Mouse (Mus musculus): ENCODE measurements around the gene Slc17a9. TPM values are rescaled to one million over a fixed set of nuclear protein-coding genes. Genes with fewer than 3 reads are reported as not detected.
A peak's percentile ranks its signal among the peaks of the same experiment; 100 is the strongest.

The Slc17a9 gene
- polyA plus RNA-seq, 1 experiment from 2014 or later, result 0.66 TPM

DNA sequence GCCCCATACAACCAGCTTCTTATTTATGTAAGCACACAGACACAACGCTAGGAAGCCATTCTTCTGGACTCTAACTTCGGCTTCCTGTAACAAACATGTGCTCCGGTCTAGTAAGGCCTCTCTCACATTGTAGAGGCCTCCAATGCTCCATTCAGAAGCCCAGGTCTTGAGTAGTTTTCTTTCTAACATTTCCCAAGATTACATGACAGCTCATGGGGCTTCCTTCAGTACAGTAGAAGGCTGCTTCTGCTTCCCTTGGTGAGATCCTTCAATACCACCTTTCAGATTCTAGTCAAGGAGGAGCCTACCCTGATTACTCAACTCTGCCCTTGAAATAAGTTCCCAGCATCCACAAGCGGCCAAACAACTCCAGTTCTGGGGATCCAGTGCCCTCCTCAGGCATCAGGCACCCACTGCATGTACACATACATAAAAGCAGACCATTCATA is 22.3 kb upstream of the Slc17a9 start:
- peak overlapping the region; percentile 93 for H3K4me3 ChIP-seq
- H3K4me1 ChIP-seq, result peaks cover 35% of the 10 kb centered on the region
- H3K9me3 ChIP-seq, result no peaks in the 10 kb centered on the region
- WGBS, result 29% methylated on average over 4 of the region's 4 CpGs
- H3K27me3 ChIP-seq (replicated peaks; ENCODE audit: low read depth, poor library complexity, severe bottlenecking), result no peaks in the 10 kb centered on the region
- DNase-seq (ENCODE audit: low spot score), result no peak
- peaks cover 29% of the 10 kb centered on the region for H3K36me3 ChIP-seq (replicated peaks)
- H3K27ac ChIP-seq (replicated peaks), result peak overlapping the region; percentile 98

GRCm38 (mm10) chr2:180703175-180703574 is 21.9 kb upstream of the Slc17a9 start:
- WGBS, result 75% methylated on average over 5 of the region's 5 CpGs
- Histone ChIP-seq H3K4me3 (peak overlapping the region; percentile 93), H3K27ac (replicated peaks) (no peak overlapping the region)

GRCm38 (mm10) chr2:180703645-180704359 is 21.3 kb upstream of the Slc17a9 start:
- Histone ChIP-seq H3K9me3 (no peaks in the 10 kb centered on the region), H3K4me3 (no peak overlapping the region), H3K4me1 (peaks cover 45% of the 10 kb centered on the region), H3K27me3 (replicated peaks; ENCODE audit: low read depth, poor library complexity, severe bottlenecking) (no peaks in the 10 kb centered on the region), H3K36me3 (replicated peaks) (peaks cover 29% of the 10 kb centered on the region), H3K27ac (replicated peaks) (no peak overlapping the region)
- 79% methylated on average over 3 of the region's 3 CpGs for WGBS
- DNase-seq (ENCODE audit: low spot score), result no peak

More at GRCm38 (mm10) chr2:180703175-180703574, 21.9 kb upstream of the Slc17a9 start:
- peaks cover 39% of the 10 kb centered on the region for H3K4me1 ChIP-seq
- no peak for DNase-seq (ENCODE audit: low spot score)
- peaks cover 29% of the 10 kb centered on the region for H3K36me3 ChIP-seq (replicated peaks)
- H3K27me3 ChIP-seq (replicated peaks; ENCODE audit: low read depth, poor library complexity, severe bottlenecking), result no peaks in the 10 kb centered on the region
- no peaks in the 10 kb centered on the region for H3K9me3 ChIP-seq

DNA sequence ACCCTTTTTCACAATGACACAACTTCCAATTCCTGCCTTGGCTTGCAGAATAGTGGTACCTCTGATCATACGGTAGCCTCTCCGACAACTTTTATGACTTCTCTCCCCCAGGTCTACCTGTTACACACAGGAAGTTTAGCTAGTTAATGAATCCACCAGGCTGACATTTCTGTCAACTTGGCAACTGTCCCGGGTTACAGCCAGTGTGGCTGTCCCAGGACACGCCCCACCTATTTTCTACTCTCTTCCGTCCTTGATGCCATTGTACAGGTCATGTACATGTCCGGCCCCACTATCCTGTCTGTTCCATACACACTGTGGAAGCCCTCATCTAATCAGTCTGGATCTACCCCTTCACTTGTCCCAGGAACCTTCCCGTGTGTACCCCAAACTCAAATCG is 20.5 kb upstream of the Slc17a9 start:
- Histone ChIP-seq H3K9me3 (no peaks in the 10 kb centered on the region), H3K27me3 (replicated peaks; ENCODE audit: low read depth, poor library complexity, severe bottlenecking) (no peaks in the 10 kb centered on the region), H3K4me3 (no peak overlapping the region), H3K36me3 (replicated peaks) (peaks cover 29% of the 10 kb centered on the region), H3K27ac (replicated peaks) (no peak overlapping the region), H3K4me1 (peaks cover 44% of the 10 kb centered on the region)
- DNase-seq (ENCODE audit: low spot score), result no peak
- WGBS, result 92% methylated on average over 8 of the region's 8 CpGs

- no peaks in the 10 kb centered on the region for H3K27me3 ChIP-seq (replicated peaks; ENCODE audit: low read depth, poor library complexity, severe bottlenecking)
- no peak for DNase-seq (ENCODE audit: low spot score)
- no peak overlapping the region for H3K4me3 ChIP-seq
- no peaks in the 10 kb centered on the region for H3K9me3 ChIP-seq
- peaks cover 29% of the 10 kb centered on the region for H3K36me3 ChIP-seq (replicated peaks)
- H3K4me1 ChIP-seq, result peaks cover 40% of the 10 kb centered on the region
- 85% methylated on average over 3 of the region's 3 CpGs for WGBS
- no peak overlapping the region for H3K27ac ChIP-seq (replicated peaks)
Observed at GRCm38 (mm10) chr2:180705066-180705465, 20.0 kb upstream of the Slc17a9 start.

DNA sequence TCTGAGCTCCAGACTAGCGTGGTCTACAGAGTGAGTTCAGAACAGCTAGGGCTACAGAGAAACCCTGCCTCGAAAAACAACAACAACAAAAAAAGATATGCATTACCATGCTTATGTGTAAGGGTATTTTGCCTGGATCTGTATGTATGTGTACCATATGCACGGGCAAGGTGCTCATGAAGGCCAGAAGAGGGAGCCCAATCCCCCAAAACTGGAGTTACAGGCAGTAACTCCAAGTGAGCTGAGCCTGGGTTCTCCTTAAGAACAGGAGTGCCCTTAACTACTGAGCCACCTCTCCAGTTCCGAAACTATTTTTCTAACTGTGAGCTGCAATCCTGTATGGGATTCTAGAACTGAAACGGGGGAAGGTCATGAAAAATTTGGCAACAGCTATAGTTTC is 19.1 kb upstream of the Slc17a9 start:
- peaks cover 29% of the 10 kb centered on the region for H3K36me3 ChIP-seq (replicated peaks)
- no peak overlapping the region for H3K4me3 ChIP-seq
- H3K27me3 ChIP-seq (replicated peaks; ENCODE audit: low read depth, poor library complexity, severe bottlenecking), result no peaks in the 10 kb centered on the region
- 89% methylated on average over 5 of the region's 5 CpGs for WGBS
- peaks cover 34% of the 10 kb centered on the region for H3K4me1 ChIP-seq
- H3K9me3 ChIP-seq, result no peaks in the 10 kb centered on the region
- DNase-seq (ENCODE audit: low spot score), result no peak
- H3K27ac ChIP-seq (replicated peaks), result no peak overlapping the region

DNA sequence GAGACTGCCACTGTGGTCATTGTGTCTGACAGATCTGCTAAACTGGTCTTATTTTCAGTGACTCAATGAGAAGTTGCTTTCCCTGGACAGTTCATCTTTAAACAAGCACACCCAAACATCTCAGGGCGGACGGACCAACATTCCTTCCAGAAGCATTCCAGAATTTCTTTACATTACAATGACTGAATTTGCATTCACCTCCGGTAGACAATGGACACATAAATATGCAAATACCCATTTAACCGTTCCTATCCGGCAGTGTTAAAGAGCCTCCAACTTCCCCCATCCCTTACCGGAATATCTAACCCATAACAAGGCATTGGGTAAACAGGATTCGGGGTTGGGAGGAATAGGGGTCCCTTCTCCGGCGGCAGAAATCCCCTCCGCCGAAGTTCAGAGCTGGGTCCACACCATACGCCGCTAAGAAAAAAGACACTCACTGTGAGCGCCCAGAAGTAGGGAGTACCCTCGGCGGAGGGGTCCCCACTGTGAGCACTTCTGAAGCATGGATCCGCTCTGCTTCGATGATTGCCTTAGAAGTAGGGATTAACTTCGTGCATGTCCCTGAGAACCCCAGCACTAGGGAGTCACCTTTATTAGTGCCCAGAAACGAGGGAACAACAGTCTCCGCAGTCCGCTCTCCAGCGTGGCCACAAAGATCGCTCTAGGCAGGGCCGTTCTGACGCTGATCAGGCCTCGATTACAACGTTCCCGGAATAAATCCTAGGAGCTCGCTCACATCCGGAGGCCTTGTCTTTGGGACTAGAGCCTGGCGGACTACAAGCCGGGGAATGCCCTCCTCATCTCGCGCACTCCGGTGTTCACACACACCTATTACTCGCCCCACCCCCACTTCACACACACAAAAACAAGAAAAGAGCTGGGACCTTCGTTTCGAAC is 15.8 kb upstream of the Slc17a9 start:
- H3K4me3 ChIP-seq, result peak overlapping the region; percentile 100
- no peak for DNase-seq (ENCODE audit: low spot score)
- H3K27me3 ChIP-seq (replicated peaks; ENCODE audit: low read depth, poor library complexity, severe bottlenecking), result no peaks in the 10 kb centered on the region
- WGBS, result under 1% methylated on average over 39 of the region's 39 CpGs
- peak overlapping the region; percentile 98 for H3K27ac ChIP-seq (replicated peaks)
- H3K4me1 ChIP-seq, result peaks cover 24% of the 10 kb centered on the region
- no peaks in the 10 kb centered on the region for H3K9me3 ChIP-seq
- peaks cover 51% of the 10 kb centered on the region for H3K36me3 ChIP-seq (replicated peaks)

DNA sequence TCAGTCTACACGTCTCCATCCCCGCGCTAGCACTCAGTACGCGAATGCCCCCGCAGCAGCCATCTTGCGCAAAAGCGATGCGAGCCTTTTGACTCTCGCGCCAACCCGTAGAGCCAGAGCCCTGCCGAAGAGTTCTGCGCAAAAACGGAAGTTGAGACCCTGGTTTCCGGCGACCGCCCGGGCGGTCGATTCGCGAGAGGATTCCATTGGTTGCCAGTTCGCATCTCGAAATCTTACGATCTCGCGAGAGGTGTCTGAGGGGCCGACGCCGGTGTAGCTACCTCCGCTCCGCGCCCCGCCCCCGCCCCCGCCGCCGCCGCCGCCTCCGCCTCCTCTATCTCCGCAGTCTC is 15.2 kb upstream of the Slc17a9 start, which contains the start of the genes Dido1 and Gid8:
TSS of gene Dido1 (minus strand) at position 77 of the 350 bp plus-strand sequence.
TSS of gene Gid8 (plus strand) at position 195 of the 350 bp plus-strand sequence.
- DNase-seq (ENCODE audit: low spot score), result peak; percentile 97
- Histone ChIP-seq H3K27ac (replicated peaks) (peak within 1 kb of the TSS; percentile 98), H3K4me1 (peaks cover 24% of the 10 kb centered on the region), H3K27me3 (replicated peaks; ENCODE audit: low read depth, poor library complexity, severe bottlenecking) (no peaks in the 10 kb centered on the region), H3K36me3 (replicated peaks) (peaks cover 52% of the 10 kb centered on the region), H3K4me3 (peak within 1 kb of the TSS; percentile 100), H3K9me3 (no peaks in the 10 kb centered on the region)
- WGBS, result under 1% methylated on average over 43 of the region's 43 CpGs

DNA sequence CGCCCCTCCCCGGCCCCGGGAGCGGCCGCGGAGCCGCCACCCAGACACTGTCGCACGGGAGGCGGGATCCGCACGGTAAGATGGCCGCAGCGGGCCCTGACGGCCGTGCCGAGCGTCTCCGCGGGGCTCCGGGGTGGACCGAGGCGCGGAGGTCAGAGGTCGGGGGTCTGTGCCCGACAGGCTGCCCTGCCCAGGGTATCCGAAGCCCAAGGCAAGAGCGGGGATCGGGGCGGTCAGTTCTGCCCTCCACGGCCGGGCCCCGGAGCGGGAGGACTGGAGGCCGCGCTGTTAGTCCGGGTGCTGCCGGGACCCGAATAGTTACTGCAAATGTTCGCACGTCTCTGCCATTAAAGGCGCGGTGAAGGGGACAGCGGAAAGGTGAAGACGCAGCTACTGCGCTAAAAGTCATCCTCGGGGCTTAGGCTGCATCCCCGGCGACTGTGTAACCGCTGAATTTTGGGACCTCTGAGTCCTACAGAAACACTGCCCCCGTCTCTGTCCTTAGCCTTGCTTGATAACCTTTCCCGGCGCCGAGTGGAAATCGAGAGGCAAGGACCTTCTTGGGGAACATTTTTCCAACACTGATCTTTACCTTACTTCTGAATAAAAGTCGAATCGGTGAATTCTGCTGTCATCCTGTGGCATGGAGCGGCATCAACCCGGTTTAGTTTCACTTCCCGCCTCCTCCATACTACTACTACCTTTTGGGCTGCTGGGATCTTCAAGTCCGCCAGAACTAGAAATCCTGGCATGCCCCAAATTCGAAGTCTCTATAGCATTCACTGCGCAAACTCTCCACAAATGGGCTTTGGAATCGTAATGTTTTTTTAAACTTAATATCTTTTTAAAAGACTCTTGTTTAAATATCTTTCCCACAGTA is 14.5 kb upstream of the Slc17a9 start:
- 2% methylated on average over 64 of the region's 64 CpGs for WGBS
- no peak for DNase-seq (ENCODE audit: low spot score)
- H3K4me1 ChIP-seq, result peaks cover 24% of the 10 kb centered on the region
- H3K36me3 ChIP-seq (replicated peaks), result peaks cover 50% of the 10 kb centered on the region
- no peaks in the 10 kb centered on the region for H3K27me3 ChIP-seq (replicated peaks; ENCODE audit: low read depth, poor library complexity, severe bottlenecking)
- peak overlapping the region; percentile 100 for H3K4me3 ChIP-seq
- H3K27ac ChIP-seq (replicated peaks), result peak overlapping the region; percentile 98
- no peaks in the 10 kb centered on the region for H3K9me3 ChIP-seq

DNA sequence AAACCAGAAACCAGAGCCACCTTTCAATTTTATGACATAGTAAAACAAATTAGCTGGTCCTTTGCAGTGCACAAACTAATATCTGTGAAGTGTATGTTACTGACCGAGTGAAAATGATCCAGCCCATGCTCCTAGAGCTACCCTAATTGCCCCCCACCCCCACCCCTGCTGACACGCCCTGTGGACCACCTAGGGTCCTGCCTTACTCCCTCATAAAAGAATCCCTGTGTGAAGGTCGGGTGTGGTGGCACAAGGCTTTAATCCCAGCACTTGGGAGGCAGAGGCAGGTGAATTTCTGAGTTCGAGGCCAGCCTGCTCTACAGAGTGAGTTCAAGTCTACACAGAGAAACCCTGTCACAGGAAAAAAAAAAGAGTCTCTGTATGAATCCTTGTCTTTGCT is 13.5 kb upstream of the Slc17a9 start:
- Histone ChIP-seq H3K27me3 (replicated peaks; ENCODE audit: low read depth, poor library complexity, severe bottlenecking) (no peaks in the 10 kb centered on the region), H3K27ac (replicated peaks) (no peak overlapping the region), H3K4me3 (peak overlapping the region; percentile 100), H3K36me3 (replicated peaks) (peaks cover 50% of the 10 kb centered on the region), H3K9me3 (no peaks in the 10 kb centered on the region), H3K4me1 (peaks cover 24% of the 10 kb centered on the region)
- 66% methylated on average over 4 of the region's 4 CpGs for WGBS
- DNase-seq (ENCODE audit: low spot score), result no peak

GRCm38 (mm10) chr2:180712037-180712689 is 12.9 kb upstream of the Slc17a9 start:
- H3K27me3 ChIP-seq (replicated peaks; ENCODE audit: low read depth, poor library complexity, severe bottlenecking), result no peaks in the 10 kb centered on the region
- WGBS, result 93% methylated on average over 5 of the region's 5 CpGs
- H3K27ac ChIP-seq (replicated peaks), result no peak overlapping the region
- DNase-seq (ENCODE audit: low spot score), result no peak
- no peak overlapping the region; the same call in 1 of the 2 replicates for H3K4me3 ChIP-seq
- peaks cover 50% of the 10 kb centered on the region for H3K36me3 ChIP-seq (replicated peaks)
- no peaks in the 10 kb centered on the region for H3K9me3 ChIP-seq
- H3K4me1 ChIP-seq, result peaks cover 24% of the 10 kb centered on the region

Data from embryonic facial prominence, embryonic 10.5 days (tissue).